Mouse (Mus musculus): ENCODE measurements around the gene Ggt5. TPM values are rescaled to one million over a fixed set of nuclear protein-coding genes. Genes with fewer than 3 reads are reported as not detected.

Gene Ggt5
- polyA plus RNA-seq (2012), result 0.02 TPM in 1 of 2 replicates, not detected in the other

DNA sequence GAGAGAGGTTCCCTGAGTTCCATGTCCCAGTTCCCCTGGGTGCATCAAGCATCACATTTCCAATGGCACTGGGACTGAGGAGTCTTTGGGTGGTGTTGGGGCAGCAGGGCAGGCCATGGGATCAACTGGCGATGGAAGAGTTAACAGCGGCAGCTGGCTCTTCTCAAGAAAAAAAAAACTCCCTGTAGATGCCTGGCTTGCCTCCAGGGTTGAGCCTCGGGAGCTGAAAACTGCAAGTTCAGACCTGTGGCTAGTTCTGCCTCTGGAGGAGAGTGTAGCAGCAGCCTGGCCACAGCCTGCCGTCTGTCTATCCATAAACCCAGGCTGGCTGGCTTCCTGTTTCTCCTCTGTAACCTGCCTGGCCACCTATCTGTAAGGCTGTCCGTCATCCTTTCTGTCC, at the start of gene Ggt5:
Gene Ggt5, plus strand, starts transcription at position 212 of the 400 bp plus-strand sequence.
- TF ChIP-seq TAL1 (IDR thresholded peaks at IDR 0.05; ENCODE audit: low read length) (no peak), GATA1 (IDR thresholded peaks at IDR 0.05; ENCODE audit: low read length) (no peak)
- no peaks in the 10 kb centered on the region; the same call in 1 of the 2 replicates for H3K27me3 ChIP-seq (ENCODE audit: control insufficient read depth)
- no peak within 1 kb of the TSS for H3K4me3 ChIP-seq (replicated peaks)
- H3K36me3 ChIP-seq (ENCODE audit: control insufficient read depth), result no peaks in the 10 kb centered on the region
- no peaks in the 10 kb centered on the region for H3K9me3 ChIP-seq (ENCODE audit: control insufficient read depth, low read length)
- H3K4me1 ChIP-seq (ENCODE audit: control insufficient read depth), result no peaks in the 10 kb centered on the region

DNA sequence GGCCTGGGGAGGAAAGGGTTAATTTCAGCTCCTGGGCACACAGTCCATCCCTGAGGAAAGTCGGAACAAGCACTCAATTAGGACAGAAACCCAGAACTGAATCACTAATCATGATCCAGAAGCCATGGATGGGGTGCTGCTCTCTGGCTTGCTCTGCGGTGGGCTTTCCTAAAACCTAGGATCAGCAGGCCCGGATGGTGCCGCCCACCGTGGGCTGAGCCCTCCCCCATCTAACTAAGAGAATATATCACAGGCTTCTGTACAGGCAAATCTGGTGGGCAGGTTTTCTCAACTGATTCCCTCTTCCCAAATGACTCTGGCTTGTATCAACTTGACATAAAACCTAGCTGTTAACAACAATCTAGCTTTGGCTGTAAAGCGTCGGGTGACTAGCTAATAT, 41.2 kb upstream of the Ggt5 start:
- no peaks in the 10 kb centered on the region for H3K9me3 ChIP-seq (ENCODE audit: control insufficient read depth, low read length)
- no peaks in the 10 kb centered on the region for H3K36me3 ChIP-seq (ENCODE audit: control insufficient read depth)
- TF ChIP-seq GATA1 (IDR thresholded peaks at IDR 0.05; ENCODE audit: low read length), result no peak
- no peak for TF ChIP-seq TAL1 (IDR thresholded peaks at IDR 0.05; ENCODE audit: low read length)
- no peaks in the 10 kb centered on the region; the same call in 1 of the 2 replicates for H3K4me1 ChIP-seq (ENCODE audit: control insufficient read depth)
- H3K27me3 ChIP-seq (ENCODE audit: control insufficient read depth), result no peaks in the 10 kb centered on the region
- no peak overlapping the region for H3K4me3 ChIP-seq (replicated peaks)

DNA sequence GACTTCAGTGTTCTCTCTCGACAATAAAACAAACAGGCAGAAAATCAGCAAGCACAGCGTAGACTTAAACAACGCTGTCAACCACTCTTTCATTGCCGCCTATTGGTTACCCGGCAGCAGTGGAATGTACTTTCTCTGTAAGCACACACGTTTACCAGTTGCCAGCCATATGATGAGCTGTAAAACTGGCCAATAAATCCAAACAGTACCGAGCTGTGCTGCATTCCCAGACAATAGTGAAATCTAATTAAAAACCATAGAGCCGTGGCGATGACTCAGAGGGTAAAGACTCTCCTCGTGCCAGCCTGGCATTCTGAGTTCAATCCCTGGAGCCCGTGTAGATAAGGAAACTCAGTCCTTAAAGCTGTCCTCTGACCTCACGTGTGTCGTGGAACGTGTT, 40.7 kb upstream of the Ggt5 start:
- no peak overlapping the region for H3K4me3 ChIP-seq (replicated peaks)
- no peaks in the 10 kb centered on the region; the same call in 1 of the 2 replicates for H3K4me1 ChIP-seq (ENCODE audit: control insufficient read depth)
- TF ChIP-seq TAL1 (IDR thresholded peaks at IDR 0.05; ENCODE audit: low read length) (no peak), GATA1 (IDR thresholded peaks at IDR 0.05; ENCODE audit: low read length) (no peak)
- no peaks in the 10 kb centered on the region for H3K9me3 ChIP-seq (ENCODE audit: control insufficient read depth, low read length)
- no peaks in the 10 kb centered on the region for H3K27me3 ChIP-seq (ENCODE audit: control insufficient read depth)
- no peaks in the 10 kb centered on the region for H3K36me3 ChIP-seq (ENCODE audit: control insufficient read depth)

DNA sequence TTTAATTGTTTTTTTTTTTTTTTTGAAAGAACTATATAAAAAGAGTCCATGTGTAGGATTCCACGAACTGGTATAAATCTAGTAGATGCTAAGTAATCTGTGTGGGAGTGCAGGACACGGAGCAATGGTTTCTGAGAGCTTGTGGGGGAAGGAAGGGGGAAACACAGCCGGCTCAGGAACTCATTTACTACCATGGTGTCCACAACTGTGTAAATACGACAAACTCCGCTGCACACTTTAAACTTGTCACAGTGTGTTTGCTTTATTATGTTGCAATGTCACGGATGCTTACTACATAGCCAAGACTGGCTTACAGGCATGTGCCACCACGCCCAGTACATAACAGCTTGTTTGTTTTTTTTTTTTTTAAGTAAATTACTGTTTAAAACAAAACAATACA, 39.3 kb upstream of the Ggt5 start:
- Histone ChIP-seq H3K4me1 (ENCODE audit: control insufficient read depth) (peaks cover 5% of the 10 kb centered on the region), H3K36me3 (ENCODE audit: control insufficient read depth) (no peaks in the 10 kb centered on the region), H3K27me3 (ENCODE audit: control insufficient read depth) (no peaks in the 10 kb centered on the region), H3K4me3 (replicated peaks) (no peak overlapping the region), H3K9me3 (ENCODE audit: control insufficient read depth, low read length) (no peaks in the 10 kb centered on the region)
- TF ChIP-seq TAL1 (IDR thresholded peaks at IDR 0.05; ENCODE audit: low read length) (no peak), GATA1 (IDR thresholded peaks at IDR 0.05; ENCODE audit: low read length) (no peak)

DNA sequence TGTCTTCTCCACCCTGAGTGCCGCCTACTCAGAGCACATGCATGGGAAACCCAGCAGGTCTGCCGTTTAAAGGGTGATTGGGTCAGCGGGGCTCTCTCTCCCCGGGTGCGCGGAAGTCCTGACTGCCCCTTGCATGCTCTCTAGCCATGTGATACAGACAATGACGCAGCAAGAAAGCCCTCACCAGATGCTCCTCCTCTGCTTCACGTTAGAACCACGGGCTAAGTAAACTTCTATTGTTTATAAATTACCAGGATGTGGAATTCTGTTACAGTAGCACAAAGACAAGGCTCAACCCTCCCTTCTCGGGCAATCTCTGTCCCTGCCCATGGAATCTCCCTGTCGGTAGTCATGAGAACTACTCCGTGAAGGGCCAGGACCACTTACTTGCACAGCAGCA, 38.0 kb upstream of the Ggt5 start:
- no peaks in the 10 kb centered on the region for H3K27me3 ChIP-seq (ENCODE audit: control insufficient read depth)
- no peak overlapping the region for H3K4me3 ChIP-seq (replicated peaks)
- no peaks in the 10 kb centered on the region for H3K9me3 ChIP-seq (ENCODE audit: control insufficient read depth, low read length)
- H3K36me3 ChIP-seq (ENCODE audit: control insufficient read depth), result no peaks in the 10 kb centered on the region
- H3K4me1 ChIP-seq (ENCODE audit: control insufficient read depth), result peaks cover 5% of the 10 kb centered on the region
- TF ChIP-seq GATA1 (IDR thresholded peaks at IDR 0.05; ENCODE audit: low read length) (no peak), TAL1 (IDR thresholded peaks at IDR 0.05; ENCODE audit: low read length) (no peak)

DNA sequence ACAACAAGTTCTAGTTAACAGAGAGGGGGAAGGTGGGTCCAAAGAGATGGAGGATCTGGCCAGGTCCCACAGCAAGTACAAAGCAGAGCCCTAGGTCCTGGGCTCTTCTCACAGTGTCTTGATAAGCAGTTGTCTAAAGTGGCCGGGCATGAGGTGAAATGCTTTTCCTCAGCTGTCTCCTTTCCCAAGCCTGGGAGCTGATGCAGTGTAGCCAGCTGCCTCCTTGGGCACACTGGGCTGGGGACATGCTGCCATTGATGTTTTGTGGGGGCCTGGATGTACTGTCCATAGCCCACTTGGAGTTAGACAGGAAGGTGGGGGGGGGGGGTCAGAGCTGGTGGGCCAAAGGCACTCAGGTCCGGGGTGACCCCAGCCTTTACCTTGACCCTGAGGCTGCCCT, 37.0 kb upstream of the Ggt5 start:
- H3K4me3 ChIP-seq (replicated peaks), result no peak overlapping the region
- H3K9me3 ChIP-seq (ENCODE audit: control insufficient read depth, low read length), result no peaks in the 10 kb centered on the region
- TF ChIP-seq TAL1 (IDR thresholded peaks at IDR 0.05; ENCODE audit: low read length) (no peak), GATA1 (IDR thresholded peaks at IDR 0.05; ENCODE audit: low read length) (no peak)
- H3K4me1 ChIP-seq (ENCODE audit: control insufficient read depth), result peaks cover 5% of the 10 kb centered on the region
- no peaks in the 10 kb centered on the region for H3K27me3 ChIP-seq (ENCODE audit: control insufficient read depth)
- no peaks in the 10 kb centered on the region for H3K36me3 ChIP-seq (ENCODE audit: control insufficient read depth)

DNA sequence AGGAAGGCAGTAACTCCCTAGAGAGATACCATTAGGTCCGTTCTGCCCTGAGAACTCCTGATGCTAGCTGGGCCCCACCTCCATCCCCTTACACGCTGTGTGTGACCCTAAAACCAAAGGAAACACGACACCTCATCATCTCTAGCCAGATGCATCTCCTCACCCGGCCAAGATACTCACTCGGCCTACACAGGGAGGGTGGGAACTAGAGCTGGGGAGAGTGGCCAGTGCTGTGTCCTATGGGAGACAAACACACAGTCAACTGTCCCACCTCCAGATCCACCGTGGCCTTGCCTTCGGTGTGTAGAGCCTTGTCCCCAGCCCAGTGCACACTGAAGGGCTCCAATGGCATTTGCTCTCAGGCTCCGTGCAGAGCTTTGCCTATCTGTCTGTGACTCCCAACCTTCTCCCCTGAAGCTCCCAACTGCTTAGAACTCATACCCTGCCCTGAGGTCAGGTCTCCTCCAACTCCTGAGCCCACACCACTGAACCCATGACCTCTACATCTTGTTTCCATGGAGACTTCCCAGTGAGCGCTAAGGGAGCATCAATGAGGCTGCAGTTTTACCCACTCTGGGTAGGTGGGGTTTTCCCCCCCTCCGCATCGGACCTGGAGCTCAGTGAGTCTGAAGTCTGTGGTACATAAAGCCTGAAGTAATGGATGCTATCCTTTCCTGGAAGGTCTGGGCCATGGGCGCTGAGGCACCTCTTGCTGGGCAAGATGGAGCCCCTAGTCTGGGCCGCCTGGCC, 36.3 kb upstream of the Ggt5 start:
- TF ChIP-seq GATA1 (IDR thresholded peaks at IDR 0.05; ENCODE audit: low read length), result no peak
- TF ChIP-seq TAL1 (IDR thresholded peaks at IDR 0.05; ENCODE audit: low read length), result no peak
- H3K9me3 ChIP-seq (ENCODE audit: control insufficient read depth, low read length), result no peaks in the 10 kb centered on the region
- no peak overlapping the region for H3K4me3 ChIP-seq (replicated peaks)
- H3K27me3 ChIP-seq (ENCODE audit: control insufficient read depth), result peaks cover 4% of the 10 kb centered on the region
- peaks cover 5% of the 10 kb centered on the region for H3K4me1 ChIP-seq (ENCODE audit: control insufficient read depth)
- no peaks in the 10 kb centered on the region for H3K36me3 ChIP-seq (ENCODE audit: control insufficient read depth)

DNA sequence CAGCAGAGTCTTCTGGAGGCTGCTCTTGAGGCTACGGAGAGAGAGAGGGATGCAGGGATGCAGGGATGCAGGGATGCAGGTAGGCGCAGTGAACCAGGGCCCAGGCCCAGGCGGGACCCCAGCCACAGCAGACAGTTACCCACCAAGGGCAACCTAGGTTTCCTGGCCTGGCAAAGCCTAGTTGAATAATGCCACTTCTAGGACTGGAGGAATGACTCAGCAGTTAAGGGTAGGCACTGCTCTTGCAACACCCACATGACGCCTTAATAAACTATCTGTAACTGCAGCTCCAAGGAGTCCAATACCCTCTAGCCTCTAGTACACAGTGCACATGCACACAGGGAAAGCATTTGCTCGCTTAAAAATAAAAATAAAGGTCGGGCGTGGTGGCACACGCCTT, 35.0 kb upstream of the Ggt5 start:
- Histone ChIP-seq H3K4me1 (ENCODE audit: control insufficient read depth) (peaks cover 5% of the 10 kb centered on the region), H3K27me3 (ENCODE audit: control insufficient read depth) (peaks cover 17% of the 10 kb centered on the region), H3K36me3 (ENCODE audit: control insufficient read depth) (no peaks in the 10 kb centered on the region), H3K4me3 (replicated peaks) (no peak overlapping the region), H3K9me3 (ENCODE audit: control insufficient read depth, low read length) (no peaks in the 10 kb centered on the region)
- no peak for TF ChIP-seq TAL1 (IDR thresholded peaks at IDR 0.05; ENCODE audit: low read length)
- TF ChIP-seq GATA1 (IDR thresholded peaks at IDR 0.05; ENCODE audit: low read length), result no peak

DNA sequence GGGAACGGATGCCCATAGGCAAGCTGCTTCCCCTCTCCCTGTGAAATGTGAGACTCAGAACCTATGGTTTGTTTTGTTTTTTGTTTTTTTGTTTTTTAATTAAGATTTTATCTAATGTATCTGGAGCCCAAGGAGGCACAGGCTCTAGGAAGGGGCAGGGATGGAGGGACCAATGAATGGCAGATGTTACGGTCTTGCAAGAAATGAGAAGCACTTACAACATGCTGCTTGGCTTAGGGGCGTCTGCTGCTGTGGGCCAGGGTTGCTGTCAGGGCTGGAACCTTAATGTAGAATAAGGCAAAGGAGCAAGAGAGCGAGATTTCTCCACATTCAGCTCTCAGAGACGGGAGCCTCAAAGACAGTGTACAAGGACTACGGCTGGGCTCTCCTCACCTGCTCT, 33.6 kb upstream of the Ggt5 start:
- no peak overlapping the region for H3K4me3 ChIP-seq (replicated peaks)
- H3K9me3 ChIP-seq (ENCODE audit: control insufficient read depth, low read length), result no peaks in the 10 kb centered on the region
- no peaks in the 10 kb centered on the region for H3K36me3 ChIP-seq (ENCODE audit: control insufficient read depth)
- peaks cover 31% of the 10 kb centered on the region for H3K27me3 ChIP-seq (ENCODE audit: control insufficient read depth)
- peaks cover 5% of the 10 kb centered on the region for H3K4me1 ChIP-seq (ENCODE audit: control insufficient read depth)
- TF ChIP-seq TAL1 (IDR thresholded peaks at IDR 0.05; ENCODE audit: low read length) (no peak), GATA1 (IDR thresholded peaks at IDR 0.05; ENCODE audit: low read length) (no peak)

Data from erythroblast, embryonic 14.5 days (primary cell).